Mouse (Mus musculus) limb, embryonic 13.5 days (tissue): Measurements from ENCODE around the gene Ptf1a. TPM values are rescaled to one million over a fixed set of nuclear protein-coding genes. Genes with fewer than 3 reads are reported as not detected.

Experiments
- ATAC-seq: fragments of 200-750 bp; cut with Nextera tagmentation; 2 replicates; pipeline ENCODE4 v1.8.0; 2017; ENCODE audit warnings: low read depth, moderate number of reproducible peaks, moderate TSS enrichment; ENCODE audit not compliant: low FRiP score
- H3K27ac ChIP-seq: fragments of 300-500 bp; sonication (generic); 2 replicates; pipeline ENCODE4 v1.5.1; 2015; ENCODE audit warnings: inconsistent platforms, mild to moderate bottlenecking, moderate library complexity
- H3K27me3 ChIP-seq: fragments of 300-500 bp; sonication (generic); 2 replicates; pipeline ENCODE4 v1.6.1; 2015; ENCODE audit warnings: mild to moderate bottlenecking, inconsistent platforms
- H3K36me3 ChIP-seq: fragments of 300-500 bp; sonication (generic); 2 replicates; pipeline ENCODE4 v1.6.1; 2015; ENCODE audit warnings: inconsistent platforms, mild to moderate bottlenecking, moderate library complexity
- H3K4me1 ChIP-seq: fragments of 300-500 bp; sonication (generic); 2 replicates; pipeline ENCODE4 v1.6.1; 2015; ENCODE audit warnings: inconsistent platforms
- H3K4me2 ChIP-seq: fragments of 300-500 bp; sonication (generic); replicated peaks from 2 replicates; pipeline ENCODE4 v1.6.1; 2015; ENCODE audit warnings: inconsistent platforms, mild to moderate bottlenecking, moderate library complexity
- H3K4me3 ChIP-seq: fragments of 300-500 bp; sonication (generic); 2 replicates; pipeline ENCODE4 v1.5.1; 2015; ENCODE audit warnings: moderate library complexity, mild to moderate bottlenecking, inconsistent platforms
- H3K9ac ChIP-seq: fragments of 300-500 bp; sonication (generic); 2 replicates; pipeline ENCODE4 v1.6.1; 2015; ENCODE audit warnings: mild to moderate bottlenecking, inconsistent platforms
- H3K9me3 ChIP-seq: fragments of 300-500 bp; sonication (generic); 2 replicates; pipeline ENCODE4 v1.6.1; 2016; ENCODE audit warnings: inconsistent platforms
- WGBS: fragments of 180-500 bp; shearing (Covaris S2); methylation state at CpG from one replicate; pipeline ENCODE4 v1.1.7; 2015; 5-methylcytosine and 5-hydroxymethylcytosine counted together
- polyA plus RNA-seq: library from polyadenylated mRNA; unstranded; fragments of >200 nt; fragmentation: Nextera tagmentation; extraction: Ambion mirVana; gene quantifications from 2 replicates; pipeline ENCODE4 v1.2.1, GENCODE M21; 2015

Ptf1a gene
- polyA plus RNA-seq, 1 experiment from 2014 or later, result not detected

DNA sequence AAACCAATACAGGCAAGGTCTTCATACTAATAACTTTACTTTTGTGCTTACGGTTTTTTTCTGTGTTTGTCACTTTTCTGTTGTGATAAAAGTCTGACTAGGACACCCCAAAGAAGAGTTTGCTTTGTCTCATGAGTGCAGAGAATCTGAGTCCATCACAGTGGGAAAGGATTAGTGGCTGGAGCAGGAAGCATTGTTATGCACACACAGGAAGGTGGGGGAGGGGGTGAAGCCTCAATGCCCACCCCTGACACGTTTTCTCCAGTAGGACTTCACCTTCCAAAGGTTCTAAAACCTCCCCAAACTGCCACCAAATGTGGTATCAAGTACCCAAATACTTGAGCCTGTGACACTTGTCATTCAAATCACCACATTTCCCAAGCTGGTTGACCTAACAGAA lies 16.5 kb downstream of the Ptf1a start:
- no peaks in the 10 kb centered on the region for H3K36me3 ChIP-seq
- H3K4me2 ChIP-seq, result no peak overlapping the region
- H3K9ac ChIP-seq, result no peak overlapping the region
- no peaks in the 10 kb centered on the region for H3K9me3 ChIP-seq
- peaks cover 26% of the 10 kb centered on the region for H3K27me3 ChIP-seq
- H3K27ac ChIP-seq, result no peak overlapping the region
- H3K4me1 ChIP-seq, result no peaks in the 10 kb centered on the region
- no peak for ATAC-seq
- WGBS, result 38% methylated on average over 2 of the region's 2 CpGs
- no peak overlapping the region for H3K4me3 ChIP-seq

DNA sequence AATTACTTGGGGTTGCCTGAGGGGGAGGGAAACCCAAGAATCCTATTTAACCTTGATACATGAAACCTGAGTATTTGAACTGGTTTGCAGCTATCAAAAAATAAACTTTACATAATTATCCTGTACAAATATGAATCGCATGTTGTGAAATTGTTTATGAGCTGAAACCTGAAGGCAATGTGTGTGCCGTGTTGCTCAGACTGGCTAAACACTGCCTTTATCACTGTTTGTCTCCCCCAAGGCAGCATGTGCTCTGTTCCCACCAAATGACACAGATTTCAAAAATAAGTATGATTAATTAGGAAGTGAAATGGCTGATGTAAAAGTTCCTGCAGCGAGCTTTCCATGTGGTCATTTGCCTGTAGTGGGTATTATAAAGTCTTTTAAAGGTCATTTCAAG lies 44.8 kb downstream of the Ptf1a start:
- WGBS, result 56% methylated on average over 3 of the region's 3 CpGs
- no peaks in the 10 kb centered on the region for H3K9me3 ChIP-seq
- H3K4me1 ChIP-seq, result no peaks in the 10 kb centered on the region
- H3K27me3 ChIP-seq, result no peaks in the 10 kb centered on the region
- H3K4me3 ChIP-seq, result no peak overlapping the region
- H3K4me2 ChIP-seq, result no peak overlapping the region
- no peak overlapping the region for H3K27ac ChIP-seq
- H3K9ac ChIP-seq, result no peak overlapping the region
- no peaks in the 10 kb centered on the region for H3K36me3 ChIP-seq
- ATAC-seq, result no peak

Other genes with a start within 250 kb of the Ptf1a start
- 0.13 TPM in 1 of 2 replicates, not detected in the other for gene Armc3, start 246.4 kb upstream of the Ptf1a start, polyA plus RNA-seq
- gene Msrb2, start 74.2 kb upstream of the Ptf1a start, polyA plus RNA-seq, result 28.4 and 29.0 TPM in 2 replicates
- not detected in 2 replicates for gene 4921504E06Rik, start 108.3 kb downstream of the Ptf1a start, polyA plus RNA-seq
- 0.59 and 0.75 TPM in 2 replicates for gene Otud1, start 212.1 kb downstream of the Ptf1a start, polyA plus RNA-seq